Mouse (Mus musculus) kidney, adult 2 months (tissue): ENCODE measurements around the gene Sall1. TPM values are rescaled to one million over a fixed set of nuclear protein-coding genes. Genes with fewer than 3 reads are reported as not detected.

Experiments
- DNase-seq: peaks from one replicate; pipeline ENCODE4 v3.0.0; 2021
- H3K27ac ChIP-seq: fragments of 200-500 bp; 2 replicates; pipeline ENCODE4 v1.5.1; 2012; ENCODE audit warnings: low read depth, low read length, control low read depth, inconsistent platforms; ENCODE audit not compliant: insufficient read depth
- H3K27me3 ChIP-seq: fragments of 200-500 bp; replicated peaks from 2 replicates; pipeline ENCODE4 v1.6.1; 2012; ENCODE audit warnings: mild to moderate bottlenecking, moderate library complexity, low read length, inconsistent platforms; ENCODE audit not compliant: control insufficient read depth, insufficient read depth
- H3K36me3 ChIP-seq: fragments of 200-500 bp; 2 replicates; pipeline ENCODE4 v1.6.1; 2012; ENCODE audit warnings: mild to moderate bottlenecking, moderate library complexity, low read length, inconsistent platforms; ENCODE audit not compliant: control insufficient read depth, insufficient read depth
- H3K4me1 ChIP-seq: fragments of 200-500 bp; 2 replicates; pipeline ENCODE4 v1.6.1; 2011; ENCODE audit warnings: low read length; ENCODE audit not compliant: control insufficient read depth, insufficient read depth
- H3K4me3 ChIP-seq: fragments of 200-500 bp; 2 replicates; pipeline ENCODE4 v1.5.1; 2011; ENCODE audit warnings: mild to moderate bottlenecking, low read depth, low read length, control low read depth; ENCODE audit not compliant: insufficient read depth
- CTCF ChIP-seq: fragments of 200-500 bp; conservative IDR thresholded peaks from 2 replicates; pipeline ENCODE4 v1.5.1; 2011; ENCODE audit warnings: low read depth, mild to moderate bottlenecking, control low read depth, low read length, moderate library complexity, mixed read lengths; ENCODE audit not compliant: insufficient read depth, insufficient read length
- POLR2A ChIP-seq: fragments of 200-500 bp; IDR thresholded peaks from one replicate; pipeline ENCODE4 v1.6.1; 2011; ENCODE audit warnings: low read depth, low read length, control low read depth
- WGBS: fragments of 180-500 bp; shearing (Covaris S2); methylation state at CpG from one replicate; pipeline ENCODE4 v1.1.7; 2018; 5-methylcytosine and 5-hydroxymethylcytosine counted together
- polyA plus RNA-seq: library from polyadenylated mRNA; depleted of rRNA; stranded (reverse); fragments of >200 nt; gene quantifications from 2 replicates; pipeline ENCODE4 v1.2.3, GENCODE M21; 2012

Sall1 gene
- polyA plus RNA-seq, 1 experiment, result 26.0 TPM

GRCm38 (mm10) chr8:89044511-89045217 lies 702 bp upstream of the Sall1 start:
- Histone ChIP-seq H3K4me3 (peak overlapping the region; percentile 65), H3K27ac (peak overlapping the region; percentile 96), H3K4me1 (peaks cover 9% of the 10 kb centered on the region), H3K36me3 (no peaks in the 10 kb centered on the region), H3K27me3 (no peaks in the 10 kb centered on the region; the same call in 1 of the 2 replicates)
- TF ChIP-seq CTCF, result no peak
- no peak for TF ChIP-seq POLR2A
- WGBS, result 3% methylated on average over 31 of the region's 31 CpGs
- DNase-seq, result peak; percentile 62

GRCm38 (mm10) chr8:89043371-89043841 lies 556 bp downstream of the Sall1 start:
- WGBS, result 1% methylated on average over 30 of the region's 32 CpGs
- Histone ChIP-seq H3K4me3 (peak overlapping the region; percentile 87), H3K27me3 (no peaks in the 10 kb centered on the region; the same call in 1 of the 2 replicates), H3K27ac (peak overlapping the region; percentile 96), H3K36me3 (no peaks in the 10 kb centered on the region; the same call in 1 of the 2 replicates), H3K4me1 (peaks cover 6% of the 10 kb centered on the region)
- TF ChIP-seq POLR2A (peak; percentile 72), CTCF (no peak)
- peak; percentile 93 for DNase-seq

- H3K27ac ChIP-seq, result peak overlapping the region; percentile 91
- peak; percentile 86 for DNase-seq
- H3K27me3 ChIP-seq, result no peaks in the 10 kb centered on the region; the same call in 1 of the 2 replicates
- no peaks in the 10 kb centered on the region; the same call in 1 of the 2 replicates for H3K36me3 ChIP-seq
- under 1% methylated on average over 79 of the region's 80 CpGs for WGBS
- TF ChIP-seq POLR2A, result no peak
- TF ChIP-seq CTCF, result no peak
- H3K4me1 ChIP-seq, result peaks cover 4% of the 10 kb centered on the region
- H3K4me3 ChIP-seq, result peak overlapping the region; percentile 87
Measured at GRCm38 (mm10) chr8:89042560-89043370, 1.2 kb downstream of the Sall1 start.

GRCm38 (mm10) chr8:89042118-89042460 lies 1.9 kb downstream of the Sall1 start:
- Histone ChIP-seq H3K4me3 (peak overlapping the region; percentile 87), H3K27ac (peak overlapping the region; percentile 100), H3K4me1 (peaks cover 6% of the 10 kb centered on the region), H3K36me3 (no peaks in the 10 kb centered on the region; the same call in 1 of the 2 replicates), H3K27me3 (no peaks in the 10 kb centered on the region; the same call in 1 of the 2 replicates)
- TF ChIP-seq POLR2A (no peak), CTCF (no peak)
- DNase-seq, result peak; percentile 51
- 1% methylated on average over 35 of the region's 35 CpGs for WGBS

- no peak for DNase-seq
- Histone ChIP-seq H3K36me3 (no peaks in the 10 kb centered on the region; the same call in 1 of the 2 replicates), H3K4me1 (peaks cover 6% of the 10 kb centered on the region), H3K4me3 (peak overlapping the region; percentile 87), H3K27ac (peak overlapping the region; percentile 100), H3K27me3 (no peaks in the 10 kb centered on the region; the same call in 1 of the 2 replicates)
- TF ChIP-seq POLR2A (no peak), CTCF (no peak)
- WGBS, result 1% methylated on average over 55 of the region's 55 CpGs
Measured at GRCm38 (mm10) chr8:89041421-89042117, 2.4 kb downstream of the Sall1 start.

- Histone ChIP-seq H3K4me3 (peak overlapping the region; percentile 87), H3K4me1 (peaks cover 3% of the 10 kb centered on the region), H3K27me3 (no peaks in the 10 kb centered on the region; the same call in 1 of the 2 replicates), H3K27ac (peak overlapping the region; percentile 100), H3K36me3 (no peaks in the 10 kb centered on the region; the same call in 1 of the 2 replicates)
- 9% methylated on average over 40 of the region's 40 CpGs for WGBS
- DNase-seq, result peak; percentile 86
- TF ChIP-seq POLR2A (no peak), CTCF (0 out of 2 replicates have a peak, but pooled peaks have one; percentile 5)
Measured at GRCm38 (mm10) chr8:89040751-89041420, 3.1 kb downstream of the Sall1 start.
